Mouse (Mus musculus) brain, embryonic 14.5 days (tissue): Measurements from ENCODE around the gene Malrd1.

Experiments
- CTCF ChIP-seq: fragments of 200-500 bp; IDR thresholded peaks from 2 replicates; pipeline ENCODE4 v1.5.1; 2012; ENCODE audit warnings: inconsistent platforms, mild to moderate bottlenecking, moderate library complexity, borderline replicate concordance; ENCODE audit not compliant: insufficient read depth, insufficient read length; ENCODE audit errors: extremely low read depth
- POLR2A ChIP-seq: fragments of 200-500 bp; IDR thresholded peaks from 2 replicates; pipeline ENCODE4 v1.6.1; 2012; ENCODE audit warnings: mild to moderate bottlenecking, inconsistent platforms, borderline replicate concordance; ENCODE audit not compliant: poor library complexity, insufficient read depth, insufficient read length, severe bottlenecking; ENCODE audit errors: extremely low read depth

DNA sequence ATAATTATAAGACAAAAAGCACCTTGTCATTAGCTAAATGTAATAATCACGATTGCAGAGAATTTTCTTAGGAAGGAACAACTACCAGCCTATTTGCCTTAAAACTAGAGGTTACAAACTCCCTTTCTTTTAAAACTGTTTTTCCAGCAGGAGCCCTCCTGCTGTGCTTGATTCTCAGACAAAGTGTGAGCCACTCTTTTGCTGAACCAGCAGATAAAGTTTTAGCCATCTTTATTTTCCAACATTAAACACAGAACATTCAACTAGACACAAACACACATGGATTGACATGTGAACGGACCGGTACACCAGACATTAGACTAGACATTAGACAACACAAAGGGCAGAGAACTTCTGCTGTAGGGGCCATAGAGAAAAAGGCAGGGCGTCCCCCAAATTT is 505.3 kb downstream of the Malrd1 start:
- TF ChIP-seq CTCF = no peak
- no peak for TF ChIP-seq POLR2A
